Mouse (Mus musculus): Measurements from ENCODE around the gene Sptlc2.

- no peak for TF ChIP-seq CTCF (IDR thresholded peaks at IDR 0.05; ENCODE audit: low read depth)
- TF ChIP-seq EP300 (IDR thresholded peaks at IDR 0.05; ENCODE audit: low read depth): no peak
Observed at GRCm38 (mm10) chr12:87331908-87332307, 56.2 kb downstream of the Sptlc2 start.
